Mouse (Mus musculus) cerebellum, adult 9-11 months (tissue): ENCODE data around the gene Slc26a3.
A peak's percentile ranks its signal among the peaks of the same experiment; 100 is the strongest.
"Not testable (repeated sequence)": the region's sequence is repeated elsewhere in the genome, so short reads cannot be mapped to it uniquely, and the experiment has no call there.

Experiments used
- DNase-seq: peaks from one replicate; pipeline ENCODE4 v3.0.0; 2022

The Slc26a3 gene

GRCm38 (mm10) chr12:31421901-31422574, 31.4 kb downstream of the Slc26a3 start:
- no peak for DNase-seq

DNA sequence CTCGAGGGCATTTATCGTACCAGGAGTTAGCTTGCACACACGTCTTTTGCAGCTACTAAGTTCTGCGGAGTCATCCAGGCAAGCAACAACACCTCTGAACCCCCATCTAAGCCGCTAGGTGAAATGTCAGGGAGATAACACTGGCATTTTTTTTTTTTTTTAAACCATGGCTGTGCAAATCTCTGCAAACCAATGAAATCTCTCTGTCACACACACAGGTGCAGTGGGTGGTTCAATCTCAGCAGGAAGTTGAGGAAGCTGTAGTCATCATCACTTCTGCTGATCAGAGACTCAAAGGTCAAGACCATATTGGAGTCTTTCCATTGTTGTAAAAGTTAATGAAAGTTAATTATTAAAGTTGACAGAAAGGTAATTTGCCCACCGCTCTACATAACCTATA, 47.1 kb downstream of the Slc26a3 start:
- DNase-seq, result no peak

GRCm38 (mm10) chr12:31439612-31440011, 48.9 kb downstream of the Slc26a3 start:
- no peak for DNase-seq

- DNase-seq, result no peak
Measured at GRCm38 (mm10) chr12:31444131-31444546, 53.5 kb downstream of the Slc26a3 start.

DNA sequence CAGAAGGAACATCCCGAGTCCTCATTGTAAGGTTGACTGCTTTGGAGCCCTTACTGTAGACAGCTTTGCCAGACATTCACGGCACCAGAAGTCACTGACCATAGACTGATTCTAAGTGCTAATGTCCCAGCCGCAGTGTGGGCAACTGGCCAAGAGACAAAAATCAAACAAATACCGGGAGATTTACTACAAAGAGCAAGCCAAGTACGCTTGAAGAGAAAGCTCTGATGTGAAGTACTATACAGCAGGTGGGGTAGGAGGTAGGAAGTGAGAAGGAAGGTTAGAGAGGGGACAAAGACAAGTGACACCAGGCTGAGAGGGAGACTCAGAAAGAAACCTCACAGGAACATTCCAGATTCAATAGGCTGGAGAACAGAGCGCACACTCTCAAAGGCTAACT, 54.2 kb downstream of the Slc26a3 start:
- no peak for DNase-seq

DNA sequence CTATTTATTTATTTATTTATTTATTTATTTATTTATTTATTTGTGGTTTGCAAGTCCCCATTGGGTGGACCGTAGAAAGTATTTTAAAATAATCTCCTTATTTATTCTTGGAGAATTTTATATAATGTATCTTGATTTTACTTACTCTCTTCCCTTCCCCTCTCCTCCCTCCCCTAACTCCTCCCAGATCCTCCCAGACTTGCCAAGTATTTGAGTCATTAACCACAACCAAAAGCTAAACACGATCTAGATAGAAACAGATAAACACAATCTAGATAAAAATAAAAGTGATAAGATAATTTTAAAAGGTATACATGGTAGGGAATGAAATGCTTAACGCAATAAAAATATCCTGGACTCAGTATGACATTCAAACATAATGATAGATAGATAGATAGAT, 58.7 kb downstream of the Slc26a3 start:
- no peak for DNase-seq

DNA sequence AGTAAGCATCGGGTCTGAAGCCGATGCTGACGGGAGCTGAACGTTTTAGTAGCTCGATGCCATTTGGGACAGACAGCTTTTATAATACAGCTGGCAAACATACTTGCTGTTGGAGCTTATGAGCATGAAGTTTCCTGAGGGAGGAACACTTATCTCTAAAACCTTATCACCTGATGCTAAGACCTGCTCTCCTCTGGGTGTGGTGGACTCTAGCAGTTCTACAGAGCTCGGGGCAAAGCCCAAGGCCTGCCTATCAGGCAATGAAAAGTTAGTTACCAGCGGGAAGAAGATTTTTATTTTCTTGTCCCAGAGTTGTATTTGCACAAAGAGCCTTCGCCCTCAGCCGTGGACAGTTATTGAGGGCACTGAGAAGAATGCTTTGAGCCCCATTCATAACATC, 65.6 kb downstream of the Slc26a3 start:
- DNase-seq, result no peak

DNA sequence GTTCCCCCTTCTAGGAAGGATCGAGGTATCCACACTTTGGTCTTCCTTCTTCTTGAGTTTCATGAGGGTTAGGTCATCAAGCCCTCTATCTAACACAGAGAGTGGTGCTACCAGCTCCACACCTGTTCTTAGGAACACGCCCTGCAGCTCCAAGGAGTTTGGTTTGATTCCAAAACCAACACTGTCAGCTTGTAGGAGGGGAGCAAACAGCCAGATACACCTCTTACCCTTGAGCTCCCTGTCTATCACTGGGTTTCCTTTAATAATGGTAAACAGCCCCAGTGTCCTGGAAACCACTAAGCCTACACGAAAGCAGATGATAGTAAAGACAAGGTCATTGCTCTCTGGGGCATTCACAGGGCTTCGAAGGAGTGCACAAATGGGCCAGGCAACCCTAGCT, 67.8 kb downstream of the Slc26a3 start:
- no peak for DNase-seq

DNA sequence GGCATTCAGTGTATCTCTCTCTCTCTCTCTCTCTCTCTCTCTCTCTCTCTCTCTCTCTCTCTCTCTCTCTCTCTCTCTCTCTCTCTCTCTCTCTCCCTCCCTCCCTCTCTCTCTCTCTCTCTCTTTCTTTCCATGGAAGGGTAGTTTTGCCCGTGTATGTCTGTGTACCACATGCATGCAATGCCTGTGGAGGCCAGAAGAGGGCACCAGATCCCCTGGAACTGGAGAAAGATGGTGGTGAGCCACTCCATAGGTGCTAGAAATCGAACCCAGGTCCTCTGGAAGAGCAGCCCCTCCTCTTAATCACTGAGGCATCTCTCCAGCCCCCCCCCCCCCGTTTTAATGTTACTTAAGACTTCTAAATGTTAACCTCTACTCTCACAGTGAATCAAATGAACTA, 69.6 kb downstream of the Slc26a3 start:
- DNase-seq, result not testable (repeated sequence)

DNA sequence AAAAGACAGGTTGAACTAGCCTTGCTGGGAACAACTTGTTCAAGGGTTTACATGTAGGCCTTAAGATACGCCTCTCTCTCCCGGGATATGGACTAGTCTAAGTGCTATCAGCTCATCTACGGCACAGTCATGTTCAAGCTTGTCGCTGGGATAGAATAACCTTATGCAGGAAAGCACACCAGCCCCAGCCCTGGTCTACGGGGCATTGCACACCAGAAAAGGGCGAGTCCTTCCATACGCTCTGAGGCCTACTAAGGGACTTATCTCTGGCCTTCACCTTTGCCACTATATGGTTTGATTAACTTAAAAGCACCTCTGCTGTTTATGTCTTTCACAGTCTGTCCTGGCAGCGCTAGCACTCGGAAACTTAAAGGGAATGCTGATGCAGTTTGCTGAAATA, 70.7 kb downstream of the Slc26a3 start:
- no peak for DNase-seq

DNA sequence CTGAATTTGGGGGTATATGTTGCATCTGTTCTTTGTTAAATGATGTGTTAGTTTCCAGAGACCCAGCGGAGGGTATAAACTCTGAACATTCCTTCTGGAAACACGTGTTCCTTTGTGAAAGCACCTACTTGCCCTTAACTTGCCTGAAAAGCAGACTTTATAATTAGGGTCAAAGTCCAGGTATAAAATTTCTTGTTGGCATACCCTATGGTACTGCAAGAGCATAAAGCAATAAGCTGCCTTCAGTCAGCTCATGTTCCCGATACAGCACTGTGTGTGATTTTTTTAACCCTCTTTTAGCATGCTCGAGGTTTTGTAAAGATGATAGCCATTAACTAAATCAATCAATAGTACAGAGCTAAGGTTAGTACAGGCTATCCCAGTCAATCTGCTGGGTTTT, 71.9 kb downstream of the Slc26a3 start:
- no peak for DNase-seq

DNA sequence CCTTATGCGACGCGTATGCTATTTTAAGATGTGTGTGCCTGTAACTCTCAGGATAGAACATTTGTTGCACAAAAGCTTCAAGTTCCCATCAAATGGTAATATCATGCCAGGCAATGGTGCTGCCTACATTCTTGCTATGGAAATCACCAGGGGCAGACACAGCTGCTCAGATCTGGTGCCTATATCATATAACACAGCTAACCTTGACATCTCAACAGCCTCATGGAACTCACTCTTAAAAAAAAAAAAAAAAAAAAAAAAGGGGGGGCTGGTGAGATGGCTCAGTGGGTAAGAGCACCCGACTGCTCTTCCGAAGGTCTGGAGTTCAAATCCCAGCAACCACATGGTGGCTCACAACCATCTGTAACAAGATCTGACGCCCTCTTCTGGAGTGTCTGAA, 87.5 kb downstream of the Slc26a3 start:
- DNase-seq, result not testable (repeated sequence)

- no peak for DNase-seq
Measured at GRCm38 (mm10) chr12:31486431-31486830, 95.8 kb downstream of the Slc26a3 start.

GRCm38 (mm10) chr12:31498936-31499313, 108.3 kb downstream of the Slc26a3 start:
- DNase-seq, result no peak

DNA sequence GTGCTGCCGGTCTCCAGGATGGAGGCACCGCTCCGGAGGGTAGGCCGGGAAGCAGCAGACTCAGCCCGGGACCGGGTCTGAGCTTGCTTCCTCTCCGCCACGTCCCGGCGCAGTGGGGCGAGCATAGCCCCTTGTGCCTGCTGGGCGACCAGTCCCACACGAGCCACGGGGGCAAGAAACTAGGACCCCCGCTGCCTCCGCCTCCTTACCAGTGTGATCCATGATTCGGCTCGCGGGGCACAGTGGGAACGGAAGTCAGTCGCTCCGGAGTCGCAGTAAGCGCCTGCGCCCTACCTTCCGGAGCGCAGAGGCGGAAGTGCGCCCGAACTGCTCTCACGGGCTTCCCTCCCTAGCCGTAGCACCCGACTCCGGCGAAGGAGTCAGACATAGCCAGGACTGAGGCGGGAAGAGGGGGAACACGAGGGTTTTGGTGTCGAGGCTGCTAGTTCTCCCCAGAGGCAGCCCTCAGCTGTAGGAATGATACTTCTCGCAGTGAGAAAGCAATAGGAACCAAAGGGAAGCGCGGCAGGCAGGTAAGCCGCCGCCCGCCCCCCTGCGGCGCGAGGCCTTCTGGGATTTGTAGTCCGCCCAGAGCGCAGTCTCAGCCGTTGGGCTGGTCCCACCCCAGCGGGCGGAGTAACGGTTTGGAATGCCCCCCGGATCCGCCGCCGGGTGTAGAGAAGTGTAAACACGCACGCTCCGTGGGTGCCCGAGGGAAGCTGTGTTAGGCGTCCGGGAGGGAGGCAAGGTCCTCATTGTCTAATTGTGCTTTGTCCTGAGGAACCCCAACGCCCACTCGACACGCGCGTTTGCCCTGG, 108.9 kb downstream of the Slc26a3 start, which contains the start of gene Cbll1:
Cbll1 (minus strand) TSS at position 303 of the 818 bp plus-strand sequence.
- peak; percentile 96 for DNase-seq

DNA sequence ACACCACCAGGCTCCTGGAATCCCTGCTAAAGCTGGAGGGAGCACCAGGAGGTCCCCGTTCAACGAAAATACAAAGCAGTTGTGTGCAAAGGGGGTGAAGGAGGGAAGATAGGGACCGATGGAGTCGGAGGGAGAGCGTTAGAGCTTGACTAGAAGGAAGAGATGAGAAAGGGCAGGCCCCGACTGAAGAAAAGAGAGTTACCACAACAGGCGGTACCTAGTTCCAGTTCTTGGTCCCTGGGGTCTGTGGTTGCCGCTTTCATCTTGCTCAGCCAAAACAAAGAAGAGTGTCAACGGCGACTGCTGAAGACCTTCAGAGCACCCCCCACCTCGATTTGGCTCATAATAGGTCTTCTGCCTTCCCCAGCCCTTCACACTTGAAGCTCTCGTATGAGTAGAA, 109.5 kb downstream of the Slc26a3 start:
- no peak for DNase-seq

GRCm38 (mm10) chr12:31501266-31501665, 110.6 kb downstream of the Slc26a3 start:
- DNase-seq, result peak; percentile 11

GRCm38 (mm10) chr12:31503211-31503610, 112.5 kb downstream of the Slc26a3 start:
- no peak for DNase-seq

DNA sequence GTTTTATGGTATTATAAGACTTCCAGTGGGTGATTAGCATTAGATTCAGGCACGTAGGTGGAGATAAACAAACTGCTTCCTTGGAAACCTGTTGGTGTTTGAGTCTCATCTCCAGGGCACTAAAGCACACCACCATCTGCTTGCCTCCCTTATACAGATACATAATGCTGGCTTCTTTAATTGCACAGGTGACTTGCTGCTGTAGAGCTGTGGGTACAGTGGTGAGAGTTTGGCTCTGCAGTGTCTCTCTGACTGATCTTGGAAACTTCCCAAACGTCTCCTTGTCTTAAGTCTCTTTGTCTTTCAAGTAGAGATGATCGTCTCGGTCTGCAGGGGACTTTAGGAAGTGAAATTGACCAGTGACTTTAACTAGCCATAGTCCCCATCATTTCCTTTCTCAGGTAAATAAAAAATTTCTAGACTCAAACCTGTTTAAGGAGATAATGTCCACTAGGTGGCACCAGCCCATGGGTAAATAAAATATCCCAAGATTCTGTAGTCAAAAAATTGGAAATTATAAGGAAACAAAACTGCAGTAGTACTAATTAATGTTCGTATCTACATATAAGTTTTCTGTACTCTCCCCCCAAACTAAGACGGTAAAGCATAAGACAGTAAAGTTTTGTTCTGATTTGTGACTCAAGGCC, 117.2 kb downstream of the Slc26a3 start:
- peak; percentile 27 for DNase-seq

DNA sequence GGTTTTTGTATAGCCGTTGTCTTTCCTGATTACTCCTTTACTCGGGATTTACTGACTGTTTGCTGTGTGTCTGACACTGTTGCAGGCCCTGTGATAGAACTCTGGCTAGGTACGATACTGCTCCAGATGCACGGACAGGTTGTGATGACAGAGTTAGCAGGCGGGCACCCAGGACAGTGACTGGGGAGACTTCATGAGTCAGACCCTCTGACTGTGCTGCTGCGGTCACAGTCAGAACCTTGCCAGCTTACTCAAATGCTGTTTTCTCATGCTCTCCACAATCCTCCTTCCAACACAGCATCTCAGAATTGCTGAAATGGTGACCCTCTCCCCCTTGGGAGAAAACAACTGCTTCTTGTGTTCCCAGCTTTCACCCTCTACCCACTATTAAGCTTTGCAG, 117.8 kb downstream of the Slc26a3 start:
- DNase-seq, result no peak

DNA sequence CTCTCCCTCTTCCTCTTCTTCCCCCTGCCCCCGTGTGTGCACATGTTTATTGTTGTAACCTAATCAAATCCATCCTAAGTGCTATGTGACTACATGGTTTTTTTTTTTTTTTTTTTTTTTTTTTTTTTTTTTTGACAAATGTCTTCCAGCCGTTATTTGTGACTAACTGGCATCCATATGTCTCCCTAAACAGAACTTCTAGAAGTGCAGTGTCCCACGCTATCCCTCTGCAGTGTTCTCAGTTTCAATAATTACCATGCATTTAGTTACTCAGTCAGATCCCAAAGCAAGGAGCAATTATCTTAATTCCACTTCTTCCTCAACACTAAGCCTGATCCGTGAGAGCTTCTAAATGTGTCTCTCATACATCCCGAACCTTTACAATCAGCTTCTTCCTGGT, 120.5 kb downstream of the Slc26a3 start:
- DNase-seq, result no peak

DNA sequence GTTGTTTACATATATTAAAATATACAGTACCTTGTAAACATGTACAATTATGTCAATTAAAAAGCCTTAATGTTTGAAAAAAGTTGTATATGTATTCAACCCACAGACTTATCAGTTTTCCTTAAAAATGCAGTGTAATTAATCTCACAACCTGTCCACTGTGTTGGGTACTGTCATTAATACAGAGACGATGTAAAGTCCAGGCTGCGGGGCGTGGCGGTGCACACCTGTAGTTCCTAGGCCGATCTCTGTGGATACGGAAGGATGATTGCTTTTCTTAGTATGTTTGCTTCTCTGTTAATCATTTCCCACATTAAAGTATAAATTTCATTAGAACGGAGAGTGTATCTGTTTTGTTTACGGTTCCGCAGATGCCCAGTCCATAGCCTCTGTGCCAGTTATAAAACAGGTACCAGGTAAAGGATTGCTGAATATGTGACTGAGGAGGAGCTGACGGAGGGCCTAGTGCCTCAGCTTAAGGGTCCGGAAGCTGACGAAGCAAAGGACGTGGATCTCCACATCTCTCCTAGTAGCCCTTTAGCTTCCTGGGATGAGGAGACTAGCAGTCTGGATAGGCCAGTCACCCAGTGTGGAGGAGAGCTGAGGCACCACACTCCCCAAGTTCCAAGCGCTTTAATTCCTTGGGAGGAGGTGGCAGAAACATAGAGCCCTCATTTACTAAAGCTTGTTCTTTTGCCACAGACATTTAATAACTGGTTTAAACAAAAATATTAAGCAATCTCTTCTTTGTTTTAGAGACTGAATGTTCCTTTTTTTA, 122.2 kb downstream of the Slc26a3 start:
- DNase-seq, result no peak
